Mouse (Mus musculus): ENCODE measurements around the gene Slc39a8.

Slc39a8 gene

DNA sequence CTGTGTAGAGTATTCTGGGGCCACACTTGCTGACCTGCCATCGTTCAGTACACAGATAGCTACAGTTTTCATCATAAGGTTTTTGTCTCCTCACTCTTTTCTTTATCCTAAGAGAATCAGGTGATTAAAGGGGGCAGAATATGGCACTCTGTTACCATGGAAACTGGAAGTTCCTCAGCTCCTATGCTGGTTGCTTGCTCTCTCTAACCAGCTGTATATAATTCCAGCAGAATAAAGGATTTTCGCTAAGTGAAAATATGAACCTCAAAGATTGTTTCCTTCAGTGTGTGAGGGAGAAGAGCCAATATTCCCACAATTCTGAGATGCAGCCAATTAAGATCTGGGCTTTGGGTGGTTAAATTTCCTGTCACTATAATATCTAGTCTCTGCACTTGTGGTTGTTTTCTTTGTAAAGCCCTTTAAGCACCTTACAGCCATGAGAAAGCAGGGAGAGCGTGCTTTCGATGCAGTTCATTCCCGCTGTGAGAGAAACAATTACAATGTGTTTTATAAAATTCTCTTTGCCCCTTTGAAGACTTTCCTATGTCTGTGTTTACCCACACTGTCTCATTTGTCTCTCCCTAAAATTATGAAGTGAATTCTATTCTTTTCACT lies 93.6 kb downstream of the Slc39a8 start:
- no peak for DNase-seq (ENCODE audit: low spot score)

DNA sequence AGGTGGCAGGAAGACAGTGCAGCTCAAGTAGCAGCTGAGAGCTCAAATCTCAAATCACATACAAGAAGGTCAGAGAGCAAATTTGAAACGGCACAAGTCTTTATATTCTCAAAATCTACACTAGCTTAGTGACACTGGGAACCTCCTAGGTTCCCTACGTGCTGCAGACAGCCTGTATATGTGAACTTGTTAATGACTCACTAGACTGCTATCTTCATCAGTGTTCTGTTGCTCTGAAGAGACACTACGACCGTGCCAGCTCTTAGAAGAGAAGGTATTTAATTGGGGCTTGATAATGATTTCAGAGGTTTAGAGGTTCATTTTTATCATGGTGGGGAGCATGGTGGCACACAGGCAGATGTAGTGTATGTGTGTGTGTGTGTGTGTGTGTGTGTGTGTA lies 94.2 kb downstream of the Slc39a8 start:
- no peak for DNase-seq (ENCODE audit: low spot score)

- DNase-seq (ENCODE audit: low spot score) = no peak
Observed at GRCm38 (mm10) chr3:135926729-135927128, 101.7 kb downstream of the Slc39a8 start.

DNA sequence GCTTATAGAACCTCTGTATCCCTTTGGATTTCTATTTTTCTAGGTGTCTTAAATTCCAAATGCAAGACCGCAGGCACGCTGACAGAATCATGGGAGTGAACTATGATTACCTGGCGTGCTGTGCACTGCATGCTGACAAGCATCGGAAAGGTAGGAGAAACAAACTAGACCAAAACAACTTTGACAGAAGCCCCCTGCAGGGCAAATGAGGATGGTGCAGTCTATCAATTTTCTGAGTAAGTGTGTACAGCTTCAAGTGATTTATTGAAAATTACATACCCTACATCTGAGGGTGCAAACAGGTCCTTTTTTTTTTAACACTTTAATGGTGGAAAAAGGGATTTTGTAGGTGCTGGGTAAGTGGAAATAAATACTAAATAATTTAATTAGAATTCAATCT lies 103.1 kb downstream of the Slc39a8 start:
- DNase-seq (ENCODE audit: low spot score) = no peak

DNA sequence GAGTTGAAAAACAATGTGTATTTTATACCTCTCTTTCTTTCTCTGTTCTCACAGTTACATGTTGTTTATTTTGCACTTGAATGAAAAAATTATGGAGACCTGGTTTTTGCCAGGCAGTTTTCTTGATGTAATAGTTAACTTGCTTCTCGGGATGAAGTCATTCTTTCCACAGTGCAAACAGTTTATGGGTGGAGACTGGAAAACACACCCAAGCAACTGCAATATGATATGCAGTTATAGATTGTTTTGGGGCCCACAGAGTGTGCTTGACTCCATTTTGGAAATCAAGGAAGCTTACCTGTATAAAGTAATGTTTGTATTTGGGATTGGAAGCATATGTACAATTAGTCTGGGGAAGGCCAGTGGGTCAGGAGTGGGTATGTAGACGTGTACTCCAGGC lies 112.4 kb downstream of the Slc39a8 start:
- DNase-seq (ENCODE audit: low spot score) = no peak
